Mouse (Mus musculus): ENCODE measurements around the gene Nol9.

GRCm38 (mm10) chr4:152083611-152084220, 44.6 kb downstream of the Nol9 start:
- TF ChIP-seq GATA1 (IDR thresholded peaks at IDR 0.05; ENCODE audit: borderline replicate concordance, low read length) (no peak), FLI1 (IDR thresholded peaks at IDR 0.05; ENCODE audit: low read length) (no peak)

Data from megakaryocyte, embryonic 14.5 days (primary cell).